Mouse (Mus musculus) monocyte, adult 2 months (primary cell): Measurements from ENCODE around the gene Tcp10a.
"Not testable (repeated sequence)": the region's sequence is repeated elsewhere in the genome, so short reads cannot be mapped to it uniquely, and the experiment has no call there.

Source experiments
- DNase-seq, 2 experiments: peaks; one replicate each; pipeline ENCODE4 v3.0.0; 2022; ENCODE audit warnings: low spot score in 2 of 2, low read depth in 1 of 2

The Tcp10a gene

DNA sequence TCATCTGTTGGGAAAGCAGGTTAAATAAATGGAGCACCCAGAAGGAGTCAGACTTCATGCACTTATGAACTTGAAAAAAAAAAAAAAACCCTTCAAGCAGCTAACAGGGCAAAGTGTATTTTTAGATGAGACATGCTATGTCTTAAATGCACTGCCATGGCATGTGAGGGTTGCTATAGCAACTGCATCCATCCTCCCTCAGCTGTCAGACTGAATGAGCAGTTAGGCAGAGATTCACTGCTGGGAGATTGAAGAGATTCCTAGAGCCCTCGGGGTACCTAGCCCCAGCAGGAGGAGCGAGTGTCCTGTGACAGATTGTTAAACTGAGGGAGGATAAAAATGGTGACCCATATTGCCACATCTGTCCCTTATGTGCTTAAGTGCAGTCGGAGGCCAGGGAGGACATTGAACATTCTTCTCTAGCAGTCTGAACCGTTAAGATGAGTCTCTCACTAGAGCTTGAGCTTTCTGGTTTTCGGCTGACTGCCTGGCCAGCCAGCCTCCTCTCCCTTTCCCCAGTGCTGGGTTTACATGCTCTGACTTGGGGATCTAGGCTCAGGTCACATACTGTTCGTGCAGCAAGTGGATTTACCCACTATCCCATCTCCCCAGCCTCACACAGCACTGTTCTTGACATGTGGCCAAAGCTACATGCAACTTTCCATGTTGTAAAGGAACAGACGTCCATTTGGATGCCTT is 42.4 kb downstream of the Tcp10a start:
- not testable (repeated sequence) for DNase-seq

DNA sequence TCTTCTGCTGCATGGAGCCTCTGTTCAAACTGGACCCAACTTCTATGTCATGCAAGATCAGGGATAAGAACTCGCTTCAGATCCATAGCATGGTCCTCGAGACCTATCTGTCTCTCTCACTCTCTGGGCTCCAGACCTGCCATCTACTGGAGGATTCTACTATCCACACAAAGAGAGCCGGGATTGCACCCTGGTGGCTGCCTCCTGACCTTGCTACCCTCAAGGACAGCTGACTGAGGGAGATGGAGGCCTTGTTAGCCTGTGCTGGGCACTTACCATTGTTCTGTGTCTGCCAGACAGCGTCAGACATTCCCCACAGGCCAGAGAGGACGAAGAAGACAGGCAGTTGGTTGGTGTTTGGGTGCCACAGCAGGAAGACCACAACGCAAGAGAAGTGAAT is 45.0 kb downstream of the Tcp10a start:
- not testable (repeated sequence) for DNase-seq

DNA sequence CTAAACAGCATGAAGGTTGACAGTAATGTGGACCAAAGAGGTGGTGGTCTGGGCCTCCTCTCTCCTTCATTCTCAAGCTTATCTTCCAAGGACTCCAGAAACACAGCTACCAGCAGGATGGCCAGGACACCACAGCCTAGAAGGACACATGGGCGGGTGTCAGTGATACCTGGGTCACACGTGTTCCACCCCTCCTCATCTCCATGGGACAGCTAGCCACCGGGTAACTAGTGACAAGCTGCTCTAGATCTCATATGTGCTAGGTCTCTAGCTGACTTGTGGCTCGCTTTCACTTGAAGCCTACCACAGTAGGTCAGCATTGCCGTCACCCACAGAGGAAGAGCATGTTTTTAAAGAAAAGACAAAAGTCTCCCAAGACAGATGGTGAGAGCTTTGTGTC is 47.4 kb downstream of the Tcp10a start, which contains the start of gene Gm49630:
Gene Gm49630, minus strand, starts transcription at position 101 of the 400 bp plus-strand sequence.
- not testable (repeated sequence) for DNase-seq

DNA sequence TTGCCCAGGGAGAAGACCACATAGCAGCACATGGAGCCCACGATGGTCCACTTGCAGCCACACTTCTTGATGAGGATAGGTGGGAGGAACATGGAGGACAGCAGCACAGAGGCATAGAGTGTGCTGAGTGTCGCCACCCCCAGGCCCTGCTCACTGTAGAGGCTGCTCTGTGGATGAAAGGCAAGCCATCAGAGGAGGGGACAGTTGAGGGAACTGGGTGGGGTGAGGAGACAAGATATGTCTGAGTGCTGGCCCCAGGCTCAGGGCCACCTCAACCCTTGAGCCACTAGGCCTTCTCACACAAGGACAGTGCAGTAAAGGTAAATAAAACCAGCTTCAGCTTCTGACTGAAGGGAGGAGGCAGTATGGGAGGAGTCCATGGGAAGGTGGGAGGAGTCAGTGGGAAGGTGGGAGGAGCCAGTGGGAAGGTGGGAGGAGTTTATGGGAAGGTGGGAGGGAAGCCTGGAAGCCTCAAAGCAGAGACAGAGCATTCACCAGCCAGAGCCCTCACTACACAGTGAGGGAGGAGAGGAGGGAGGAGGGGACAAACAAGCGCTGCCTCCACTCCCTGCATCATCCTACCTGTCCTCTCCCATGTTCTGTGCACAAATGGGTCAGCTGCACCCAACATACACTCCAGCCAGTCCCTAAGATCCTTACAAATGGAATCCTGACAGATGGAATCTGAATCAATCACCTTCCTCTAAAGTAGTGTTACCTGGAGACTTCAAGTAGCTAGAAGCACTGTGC is 52.7 kb downstream of the Tcp10a start:
- DNase-seq = not testable (repeated sequence)

DNA sequence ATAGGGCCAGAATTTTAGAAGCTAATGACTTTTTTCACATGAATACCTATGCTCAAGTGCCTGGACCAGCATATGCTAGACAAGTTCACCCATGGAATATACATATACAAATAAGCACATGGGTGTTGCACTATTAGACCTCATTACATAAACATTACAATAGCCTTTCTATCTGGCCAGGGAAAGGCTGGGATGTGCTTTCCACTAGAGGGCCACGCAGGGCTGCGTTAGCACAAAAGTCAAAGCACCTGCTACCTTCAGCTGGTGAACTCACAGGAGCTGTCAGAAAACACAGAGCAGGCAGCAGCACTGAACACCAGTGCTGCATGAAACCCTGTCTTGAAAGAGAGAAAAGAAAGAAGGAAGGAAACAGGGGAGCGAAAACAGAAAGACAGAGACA is 53.5 kb downstream of the Tcp10a start:
- DNase-seq = not testable (repeated sequence)

DNA sequence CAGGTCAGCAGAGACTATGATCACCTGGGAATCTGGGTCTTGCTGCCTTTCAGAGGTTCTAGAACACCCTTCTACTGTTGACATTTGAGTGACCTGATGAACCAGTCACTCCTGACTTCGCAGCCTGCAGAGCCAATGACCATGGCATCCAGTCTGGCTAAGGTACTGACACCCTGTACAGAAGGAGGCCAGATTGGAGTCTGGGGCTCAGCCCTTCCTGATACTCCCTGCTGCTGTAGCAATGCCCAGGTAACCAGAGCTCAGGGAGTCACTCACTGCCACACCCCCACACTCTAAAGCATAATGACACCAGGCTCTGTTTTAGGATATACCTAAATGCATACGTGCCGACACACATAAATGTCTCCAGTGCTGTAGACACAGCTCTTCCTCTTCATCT is 58.3 kb downstream of the Tcp10a start:
- not testable (repeated sequence) for DNase-seq

DNA sequence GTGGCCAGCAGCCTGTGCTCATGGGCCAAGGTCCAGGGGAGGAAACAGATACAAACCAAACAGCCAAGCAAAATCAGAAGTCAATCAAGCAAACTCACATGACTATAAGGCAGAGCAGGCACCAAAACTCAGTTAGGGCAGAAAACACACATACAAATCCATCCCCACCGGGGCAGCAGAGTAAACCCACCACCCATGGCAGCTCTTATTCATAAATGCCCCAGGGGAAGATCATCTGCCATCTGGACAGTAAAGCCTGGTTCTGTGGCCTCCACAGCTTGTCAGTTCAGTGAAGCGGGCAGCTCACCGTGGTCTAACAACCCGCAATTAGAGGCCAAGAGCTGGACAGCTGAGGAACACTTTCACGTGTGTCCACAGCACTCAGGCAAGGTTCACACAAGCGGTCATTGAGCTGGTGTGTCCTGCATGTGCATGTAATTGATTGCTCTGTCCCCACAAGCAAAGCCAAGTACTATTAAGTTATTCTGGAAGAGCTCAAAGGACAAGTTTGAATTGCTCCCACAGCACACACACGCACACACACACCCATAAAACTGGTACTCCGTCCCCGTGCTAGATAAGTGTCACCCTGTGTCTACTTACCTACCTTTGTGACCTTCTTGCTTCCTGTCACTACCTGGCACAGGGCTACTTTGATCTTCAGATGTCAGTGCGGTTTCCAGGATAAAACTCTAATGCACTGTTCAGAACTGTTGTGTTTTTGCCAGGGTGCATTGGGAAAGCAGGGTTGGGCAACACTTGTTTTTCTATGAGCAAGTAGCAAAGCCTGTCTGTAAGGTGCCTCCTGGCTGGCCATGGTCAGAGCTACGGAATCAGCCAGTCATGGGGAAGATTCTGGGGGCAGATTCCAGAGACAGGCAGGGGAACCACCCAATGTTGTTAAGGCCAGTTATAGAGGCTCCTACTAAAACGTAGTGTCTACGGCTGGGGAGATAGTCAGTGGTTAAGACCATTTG is 59.0 kb downstream of the Tcp10a start:
- DNase-seq = not testable (repeated sequence)

DNA sequence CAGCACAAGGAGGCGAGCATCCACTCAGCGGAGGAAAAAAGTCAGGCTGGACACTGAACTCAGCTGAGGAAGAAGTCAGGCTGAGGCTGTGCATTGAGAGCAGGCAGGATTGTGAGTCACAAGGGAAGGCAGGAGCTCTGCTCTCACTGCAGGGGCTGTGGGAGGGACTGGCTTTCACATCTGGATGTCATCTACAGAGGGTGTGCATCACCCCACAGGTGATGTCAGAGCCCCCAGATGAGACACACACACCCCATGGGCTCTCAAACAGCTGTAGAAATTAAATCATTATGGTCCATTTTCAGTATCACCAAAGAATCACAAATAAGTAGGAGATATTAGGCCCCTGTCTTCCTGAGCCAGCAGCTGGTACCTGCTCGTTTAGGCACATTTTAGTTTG is 60.9 kb downstream of the Tcp10a start, which contains the start of gene Unc93a2:
Gene Unc93a2, minus strand, starts transcription at position 101 of the 400 bp plus-strand sequence.
- not testable (repeated sequence) for DNase-seq

DNA sequence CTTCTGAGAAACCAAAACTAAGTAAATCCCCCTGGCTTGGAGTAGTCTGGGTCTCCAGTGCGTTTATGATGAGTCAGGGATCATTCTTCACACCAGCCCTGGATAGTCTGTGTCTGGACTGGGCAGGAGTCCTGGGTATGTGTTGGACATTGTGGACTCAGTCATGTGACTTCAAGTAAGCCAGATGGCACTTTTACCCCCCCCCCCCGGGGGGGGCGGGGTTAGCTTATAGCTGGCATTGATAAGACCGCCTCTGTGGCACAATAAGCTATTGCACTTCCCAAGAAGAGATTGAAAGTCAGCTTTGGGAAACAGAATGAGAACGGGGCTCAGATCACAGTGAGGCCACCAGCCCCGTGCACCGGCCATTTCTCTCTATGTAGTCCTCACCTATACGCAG is 61.6 kb downstream of the Tcp10a start:
- not testable (repeated sequence) for DNase-seq

DNA sequence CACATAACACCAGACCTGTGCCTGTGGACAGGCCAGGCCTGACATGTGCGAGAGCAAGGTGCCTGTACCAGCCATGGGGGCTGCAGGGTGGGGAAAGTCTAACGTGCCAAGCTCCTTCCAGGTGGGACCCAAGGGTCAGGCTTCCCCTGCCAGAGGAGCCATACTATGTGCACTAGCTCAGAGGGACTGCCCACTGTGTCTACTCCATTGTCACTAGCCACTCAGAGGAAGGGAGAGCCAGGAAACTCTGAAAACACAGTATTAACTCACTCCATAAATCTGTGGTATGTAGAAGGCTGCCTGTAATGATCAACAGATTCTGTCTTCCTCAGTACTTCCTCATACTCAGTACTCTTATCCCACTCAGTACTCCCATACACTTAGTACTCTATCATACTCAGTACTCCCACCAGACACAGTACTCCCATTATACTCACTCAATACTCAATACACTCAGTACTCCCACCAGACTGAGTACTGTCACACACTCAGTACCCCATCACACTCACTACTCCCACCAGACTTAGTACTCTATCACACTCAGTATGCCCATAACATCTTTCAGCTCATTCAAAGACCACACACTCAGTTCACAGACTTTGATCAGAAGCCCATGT is 64.0 kb downstream of the Tcp10a start:
- DNase-seq = not testable (repeated sequence)

DNA sequence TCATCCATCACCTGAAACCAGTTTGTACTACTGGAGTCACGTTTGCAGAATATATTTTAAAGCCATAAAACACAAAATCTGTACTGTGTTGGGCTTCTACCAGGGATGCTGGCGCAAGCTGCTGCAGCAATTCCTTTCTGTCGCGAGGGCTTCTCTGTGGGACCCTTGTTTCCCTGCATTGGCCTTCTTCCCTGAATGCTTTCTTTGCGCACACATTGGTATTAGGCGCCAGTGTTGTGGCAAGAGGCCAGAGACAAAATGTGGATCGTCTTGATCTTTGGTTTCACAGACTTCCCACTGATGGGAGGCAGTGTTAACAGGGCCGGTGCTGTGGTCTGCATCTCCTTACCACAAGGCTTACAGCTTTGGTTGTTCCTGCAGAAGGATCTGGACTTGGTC is 64.5 kb downstream of the Tcp10a start:
- DNase-seq = not testable (repeated sequence)

DNA sequence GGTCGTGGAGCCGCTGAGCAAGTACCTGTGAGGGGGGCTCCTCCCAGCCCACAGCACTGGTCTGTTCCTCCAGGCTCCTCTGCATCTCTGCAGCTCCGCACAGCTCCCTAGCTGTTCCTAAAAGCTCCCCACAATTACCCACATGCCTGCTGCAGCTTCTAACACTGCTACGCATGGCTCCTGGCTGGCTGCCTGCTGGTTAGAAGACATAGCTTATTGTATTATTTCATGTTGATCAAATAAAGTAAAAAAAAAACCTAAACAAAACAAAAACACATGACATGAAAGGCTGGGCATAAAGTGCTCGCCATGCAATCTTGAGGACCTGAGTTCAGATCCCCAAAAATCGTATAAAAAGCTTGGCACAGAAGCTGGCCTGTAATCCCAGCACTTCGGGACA is 65.5 kb downstream of the Tcp10a start:
- DNase-seq = not testable (repeated sequence)

DNA sequence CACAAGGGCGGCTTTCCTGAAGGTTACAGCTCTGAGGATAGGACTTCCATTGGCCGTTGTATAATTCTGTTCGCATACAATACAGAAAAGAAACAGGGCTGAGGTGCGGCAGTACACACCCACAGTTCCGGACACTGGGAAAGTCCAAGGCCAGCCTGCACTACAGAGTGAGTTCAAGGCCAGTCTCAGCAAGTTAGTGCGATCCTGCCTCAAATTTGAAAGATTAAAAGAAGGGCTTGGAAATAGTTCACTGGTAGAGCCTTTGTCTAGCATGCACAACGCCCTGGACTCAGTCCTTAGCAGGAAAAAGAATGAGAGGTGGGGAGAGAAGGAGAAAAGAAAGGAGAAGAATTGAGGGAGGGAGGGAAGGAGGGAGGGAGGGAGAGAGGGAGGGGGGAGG is 70.7 kb downstream of the Tcp10a start:
- not testable (repeated sequence) for DNase-seq
